Mouse (Mus musculus) CH12.LX (cell line): Measurements from ENCODE around the gene Rtl5. TPM values are rescaled to one million over a fixed set of nuclear protein-coding genes. Genes with fewer than 3 reads are reported as not detected.

Source experiments
- DNase-seq: peaks from one replicate; pipeline ENCODE4 v3.0.0-alpha.2; 2013; ENCODE audit errors: extremely low read depth
- H3K27ac ChIP-seq: 2 replicates; pipeline ENCODE4 v1.5.1; 2012; ENCODE audit warnings: low read depth, mild to moderate bottlenecking, control low read depth, moderate library complexity; ENCODE audit not compliant: insufficient read depth
- H3K27me3 ChIP-seq: replicated peaks from 2 replicates; pipeline ENCODE3; 2012; ENCODE audit warnings: inconsistent platforms
- H3K36me3 ChIP-seq, 2 experiments: replicated peaks in 1 of 2; 2 replicates each; pipeline versions ENCODE3 to v1.6.1; 2012; ENCODE audit warnings: inconsistent platforms in 1 of 2, low read length in 1 of 2, mild to moderate bottlenecking in 1 of 2, mixed read lengths in 1 of 2, moderate library complexity in 1 of 2; ENCODE audit not compliant: control insufficient read depth in 1 of 2, insufficient read depth in 1 of 2
- H3K4me1 ChIP-seq, 2 experiments: 2 replicates each; pipeline ENCODE4 v1.6.1; 2012; ENCODE audit warnings: inconsistent platforms in 1 of 2, moderate library complexity in 1 of 2; ENCODE audit not compliant: insufficient read depth in 2 of 2, control insufficient read depth in 1 of 2
- H3K4me2 ChIP-seq: 2 replicates; pipeline ENCODE4 v1.6.1; 2012; ENCODE audit warnings: low read depth, mild to moderate bottlenecking, control low read depth; ENCODE audit not compliant: poor library complexity, insufficient read depth, severe bottlenecking
- H3K4me3 ChIP-seq, 3 experiments: fragments of 150-350 bp in 1 of 3; sonication (generic) in 1 of 3; replicated peaks in 1 of 3; 2 replicates each; pipeline versions ENCODE3 to v1.5.1; 2011 to 2012; ENCODE audit warnings: low read depth in 2 of 3, low read length in 2 of 3, mild to moderate bottlenecking in 2 of 3, moderate library complexity in 2 of 3, control low read depth in 1 of 3, improper control_type of control experiment in 1 of 3, inconsistent platforms in 1 of 3, mixed read lengths in 1 of 3; ENCODE audit not compliant: poor library complexity in 1 of 3
- H3K79me2 ChIP-seq: replicated peaks from 2 replicates; pipeline ENCODE4 v1.6.1; 2012; ENCODE audit warnings: mild to moderate bottlenecking, moderate library complexity; ENCODE audit not compliant: control insufficient read depth, poor library complexity, insufficient read depth, severe bottlenecking; ENCODE audit errors: extremely low read depth
- H3K9ac ChIP-seq: 2 replicates; pipeline ENCODE4 v1.6.1; 2012; ENCODE audit warnings: low read depth, mild to moderate bottlenecking, control low read depth, moderate library complexity; ENCODE audit not compliant: insufficient read depth
- H3K9me3 ChIP-seq: replicated peaks from 2 replicates; pipeline ENCODE3; 2012; ENCODE audit warnings: low read length, inconsistent platforms, mixed read lengths
- BHLHE40 ChIP-seq: IDR thresholded peaks from 2 replicates; pipeline ENCODE4 v1.6.1; 2011; ENCODE audit warnings: mild to moderate bottlenecking, low read depth, low read length, improper control_type of control experiment
- CHD1 ChIP-seq: IDR thresholded peaks from 2 replicates; pipeline ENCODE4 v1.6.1; 2012; ENCODE audit warnings: low read depth, low read length, improper control_type of control experiment, inconsistent platforms
- CHD2 ChIP-seq: IDR thresholded peaks from 2 replicates; pipeline ENCODE4 v1.6.1; 2011; ENCODE audit warnings: low read length, improper control_type of control experiment
- CTCF ChIP-seq, 2 experiments: IDR thresholded peaks in 1 of 2; conservative IDR thresholded peaks in 1 of 2; 2 replicates each; pipeline ENCODE4 v1.5.1; 2011 to 2012; ENCODE audit warnings: low read depth in 2 of 2, low read length in 2 of 2, improper control_type of control experiment in 1 of 2, inconsistent platforms in 1 of 2, mild to moderate bottlenecking in 1 of 2, moderate library complexity in 1 of 2
- ELF1 ChIP-seq: IDR thresholded peaks from 2 replicates; pipeline ENCODE4 v1.6.1; 2014; ENCODE audit warnings: low read depth, mild to moderate bottlenecking, inconsistent platforms, low read length, improper control_type of control experiment
- EP300 ChIP-seq: IDR thresholded peaks from 2 replicates; pipeline ENCODE4 v1.6.1; 2011; ENCODE audit warnings: low read length, improper control_type of control experiment
- GABPA ChIP-seq: IDR thresholded peaks from 2 replicates; pipeline ENCODE4 v1.6.1; 2012; ENCODE audit warnings: low read depth, low read length, improper control_type of control experiment, inconsistent platforms; ENCODE audit not compliant: insufficient replicate concordance
- HCFC1 ChIP-seq: IDR thresholded peaks from 2 replicates; pipeline ENCODE4 v1.6.1; 2012; ENCODE audit warnings: low read depth, mild to moderate bottlenecking, inconsistent platforms, low read length, improper control_type of control experiment
- IRF4 ChIP-seq: IDR thresholded peaks from 2 replicates; pipeline ENCODE4 v1.6.1; 2014; ENCODE audit warnings: low read depth, mild to moderate bottlenecking, inconsistent platforms, low read length, improper control_type of control experiment
- JUN ChIP-seq: IDR thresholded peaks from 2 replicates; pipeline ENCODE4 v1.6.1; 2011; ENCODE audit warnings: low read depth, mild to moderate bottlenecking, low read length, improper control_type of control experiment, moderate library complexity; ENCODE audit not compliant: insufficient read depth
- JUND ChIP-seq: conservative IDR thresholded peaks from 2 replicates; pipeline ENCODE4 v1.6.1; 2011; ENCODE audit warnings: low read depth, low read length, improper control_type of control experiment
- KAT2A ChIP-seq: IDR thresholded peaks from 2 replicates; pipeline ENCODE4 v1.6.1; 2012; ENCODE audit warnings: low read length, improper control_type of control experiment, inconsistent platforms; ENCODE audit not compliant: insufficient replicate concordance
- MXI1 ChIP-seq: IDR thresholded peaks from 2 replicates; pipeline ENCODE4 v1.6.1; 2011; ENCODE audit warnings: mild to moderate bottlenecking, low read depth, low read length, improper control_type of control experiment
- MYC ChIP-seq: IDR thresholded peaks from 2 replicates; pipeline ENCODE4 v1.6.1; 2011; ENCODE audit warnings: low read depth, mild to moderate bottlenecking, improper control_type of control experiment, low read length
- NELFE ChIP-seq: IDR thresholded peaks from 2 replicates; pipeline ENCODE4 v1.6.1; 2011; ENCODE audit warnings: low read depth, low read length, improper control_type of control experiment
- NRF1 ChIP-seq: IDR thresholded peaks from 2 replicates; pipeline ENCODE4 v1.6.1; 2014; ENCODE audit warnings: low read depth, mild to moderate bottlenecking, inconsistent platforms, low read length, improper control_type of control experiment, moderate library complexity
- PAX5 ChIP-seq: IDR thresholded peaks from 2 replicates; pipeline ENCODE4 v1.6.1; 2012; ENCODE audit warnings: low read length, inconsistent platforms, mixed read lengths
- POLR2A ChIP-seq: IDR thresholded peaks from 2 replicates; pipeline ENCODE4 v1.6.1; 2011; ENCODE audit warnings: low read depth, mild to moderate bottlenecking, improper control_type of control experiment, low read length
- POLR2AphosphoS2 ChIP-seq: IDR thresholded peaks from 2 replicates; pipeline ENCODE4 v1.6.1; 2011; ENCODE audit warnings: low read depth, low read length, improper control_type of control experiment
- RCOR1 ChIP-seq: conservative IDR thresholded peaks from 2 replicates; pipeline ENCODE4 v1.6.1; 2012; ENCODE audit warnings: low read depth, mild to moderate bottlenecking, inconsistent platforms, low read length, improper control_type of control experiment
- TBP ChIP-seq: conservative IDR thresholded peaks from 2 replicates; pipeline ENCODE4 v1.6.1; 2011; ENCODE audit warnings: low read depth, low read length, improper control_type of control experiment
- ZC3H11A ChIP-seq: IDR thresholded peaks from 2 replicates; pipeline ENCODE4 v1.6.1; 2012; ENCODE audit warnings: low read depth, mild to moderate bottlenecking, inconsistent platforms, low read length, improper control_type of control experiment
- ZKSCAN1 ChIP-seq: IDR thresholded peaks from 2 replicates; pipeline ENCODE4 v1.6.1; 2012; ENCODE audit warnings: low read depth, inconsistent platforms, low read length, improper control_type of control experiment, borderline replicate concordance
- dilution Hi-C: fragments of 300-500 bp; cut with MboI; formaldehyde crosslinking; loops from 2 replicates; pipeline ENCODE4 v1.14.3; 2020; ENCODE audit warnings: low sequenced_read_pairs; ENCODE audit not compliant: extremely low pct_unique_long_range_greater_than_20kb, extremely low pct_ligation_motif_present
- in situ Hi-C: fragments of 300-500 bp; cut with MboI; formaldehyde crosslinking; loops from 3 replicates; pipeline ENCODE4 v1.14.3; 2019; ENCODE audit warnings: low sequenced_read_pairs, low pct_ligation_motif_present, low pct_unique_long_range_greater_than_20kb, mixed read lengths
- polyA plus RNA-seq: library from polyadenylated mRNA; unstranded; fragments of >175 nt; gene quantifications from 2 replicates; pipeline ENCODE4 v1.2.1, GENCODE M21; 2012; ENCODE audit warnings: low read depth; ENCODE audit not compliant: insufficient read length
- total RNA-seq, 2 experiments: library from RNA; depleted of rRNA; stranded (reverse); fragments of 300-350 nt in 1 of 2; fragments of >200 nt in 1 of 2; gene quantifications; 2 replicates each; pipeline ENCODE4 v1.2.3; 2012 to 2014

Gene Rtl5
- total and polyA plus RNA-seq, 3 experiments, result 0.51 to 0.79 (median 0.55) TPM

DNA sequence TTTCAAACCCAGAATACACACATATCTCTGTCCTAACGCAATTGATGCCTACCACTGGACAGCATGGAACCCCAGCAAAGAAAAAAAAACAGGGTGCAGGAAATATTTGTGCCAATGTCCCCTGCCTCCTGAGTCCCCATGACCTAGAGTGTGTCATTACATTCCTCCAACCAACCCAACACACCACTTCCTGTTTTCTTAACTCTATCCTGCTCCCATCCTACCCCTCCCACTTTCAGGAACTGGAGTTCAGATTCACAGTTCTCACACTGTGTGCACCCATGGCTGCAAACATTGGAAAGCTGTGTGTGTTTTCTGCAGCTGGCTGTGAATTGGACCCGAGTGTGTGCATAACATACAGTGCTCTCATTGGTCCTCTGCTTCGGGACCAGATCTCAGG is 19.5 kb upstream of the Rtl5 start:
- Histone ChIP-seq H3K9me3 (no peaks in the 10 kb centered on the region), H3K4me3 (no peak overlapping the region), H3K27ac (no peak overlapping the region), H3K27me3 (no peaks in the 10 kb centered on the region), H3K79me2 (no peaks in the 10 kb centered on the region), H3K4me2 (no peak overlapping the region), H3K4me1 (peaks cover 8 to 30% of the 10 kb centered on the region in 2 experiments; a peak in 3 of 4 replicates), H3K9ac (no peak overlapping the region), H3K36me3 (no peaks in the 10 kb centered on the region)
- dilution Hi-C loops, result no loop called here
- no peak for DNase-seq
- in situ Hi-C loops, result no loop called here
- TF ChIP-seq ELF1 (no peak), GABPA (no peak), MYC (no peak)

GRCm38 (mm10) chrX:102085798-102086443 is 14.8 kb upstream of the Rtl5 start:
- DNase-seq, result no peak
- TF ChIP-seq CHD2, result no peak
- H3K9ac ChIP-seq, result no peak overlapping the region
- H3K4me1 ChIP-seq, result peaks cover 0 to 24% of the 10 kb centered on the region in 2 experiments; a peak in 2 of 4 replicates
- no peak overlapping the region for H3K27ac ChIP-seq
- no peaks in the 10 kb centered on the region for H3K27me3 ChIP-seq
- in situ Hi-C loops, result no loop called here
- dilution Hi-C loops, result no loop called here
- no peak overlapping the region for H3K4me2 ChIP-seq
- H3K36me3 ChIP-seq, result no peaks in the 10 kb centered on the region
- H3K9me3 ChIP-seq, result no peaks in the 10 kb centered on the region
- no peak overlapping the region for H3K4me3 ChIP-seq
- H3K79me2 ChIP-seq, result no peaks in the 10 kb centered on the region

DNA sequence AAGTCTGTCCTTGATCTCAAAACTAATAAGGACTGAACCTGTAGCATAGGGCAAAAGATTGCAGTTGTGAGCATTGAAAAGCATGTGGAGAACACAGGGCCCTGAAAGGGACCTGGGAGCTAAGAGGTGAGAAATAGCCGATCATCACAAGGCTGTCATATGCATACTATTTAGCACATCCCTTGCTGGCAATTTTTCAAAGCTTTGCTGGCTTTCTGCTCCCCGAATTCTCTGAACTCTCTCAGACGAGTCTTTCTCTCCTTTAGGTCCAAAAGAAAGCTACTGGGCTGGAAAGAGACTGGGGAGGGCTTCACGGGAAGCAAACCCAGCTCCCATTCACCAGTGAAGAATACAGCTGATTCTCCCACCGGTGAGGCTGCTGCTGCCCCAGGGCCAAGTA is 11.2 kb upstream of the Rtl5 start:
- dilution Hi-C loops (no loop called here), in situ Hi-C loops (no loop called here)
- no peaks in the 10 kb centered on the region for H3K79me2 ChIP-seq
- H3K36me3 ChIP-seq, result no peaks in the 10 kb centered on the region
- no peaks in the 10 kb centered on the region for H3K27me3 ChIP-seq
- peaks cover 3 to 31% of the 10 kb centered on the region in 2 experiments; a peak in 3 of 4 replicates for H3K4me1 ChIP-seq
- no peak overlapping the region for H3K9ac ChIP-seq
- TF ChIP-seq ZKSCAN1, result no peak
- no peak for TF ChIP-seq GABPA
- TF ChIP-seq HCFC1, result no peak
- TF ChIP-seq POLR2A, result no peak
- TF ChIP-seq NRF1, result no peak
- no peak for TF ChIP-seq BHLHE40
- no peak for TF ChIP-seq TBP
- TF ChIP-seq JUND, result no peak
- TF ChIP-seq NELFE, result no peak
- no peak for TF ChIP-seq PAX5
- no peak for TF ChIP-seq ZC3H11A
- no peak for TF ChIP-seq EP300
- no peak for TF ChIP-seq POLR2AphosphoS2
- no peak for TF ChIP-seq KAT2A
- no peak for TF ChIP-seq RCOR1
- no peak for TF ChIP-seq CHD1
- no peak for TF ChIP-seq IRF4
- no peak for TF ChIP-seq CTCF (conservative IDR thresholded peaks at IDR 0.05 in 1 of 2, IDR thresholded peaks at IDR 0.05 in 1 of 2; ENCODE audit: low read depth in 2 of 2, low read length in 2 of 2)
- no peak for TF ChIP-seq JUN
- TF ChIP-seq MXI1, result no peak
- H3K9me3 ChIP-seq, result no peaks in the 10 kb centered on the region
- H3K4me3 ChIP-seq, result no peak overlapping the region
- DNase-seq, result no peak
- H3K4me2 ChIP-seq, result no peak overlapping the region
- no peak overlapping the region for H3K27ac ChIP-seq
